Mouse (Mus musculus) liver, adult 2 months (tissue): ENCODE measurements around the gene Stk38l.

Experiments used
- CTCF ChIP-seq: fragments of 200-500 bp; IDR thresholded peaks from 2 replicates; pipeline ENCODE4 v1.5.1; 2011; ENCODE audit warnings: low read depth, low read length, control low read depth
- POLR2A ChIP-seq: fragments of 200-500 bp; IDR thresholded peaks from 2 replicates; pipeline ENCODE4 v1.6.1; 2011; ENCODE audit warnings: low read length, control low read depth; ENCODE audit not compliant: insufficient read depth; ENCODE audit errors: extremely low read depth

- TF ChIP-seq CTCF: no peak
- no peak for TF ChIP-seq POLR2A
Measured at GRCm38 (mm10) chr6:146778055-146778454, 53.3 kb downstream of the Stk38l start.
